Mouse (Mus musculus) thymus, adult 2 months (tissue): ENCODE results near the gene Zdhhc6.

Experiments
- CTCF ChIP-seq: fragments of 200-500 bp; IDR thresholded peaks from 2 replicates; pipeline ENCODE4 v1.5.1; 2012; ENCODE audit warnings: mild to moderate bottlenecking, control low read depth, low read length, moderate library complexity, borderline replicate concordance; ENCODE audit not compliant: control insufficient read depth, poor library complexity, insufficient read depth; ENCODE audit errors: extremely low read depth
- POLR2A ChIP-seq: fragments of 200-500 bp; IDR thresholded peaks from 2 replicates; pipeline ENCODE4 v1.6.1; 2012; ENCODE audit warnings: mild to moderate bottlenecking, low read length, control low read depth, moderate library complexity; ENCODE audit not compliant: control insufficient read depth, poor library complexity, insufficient read depth; ENCODE audit errors: extremely low read depth

DNA sequence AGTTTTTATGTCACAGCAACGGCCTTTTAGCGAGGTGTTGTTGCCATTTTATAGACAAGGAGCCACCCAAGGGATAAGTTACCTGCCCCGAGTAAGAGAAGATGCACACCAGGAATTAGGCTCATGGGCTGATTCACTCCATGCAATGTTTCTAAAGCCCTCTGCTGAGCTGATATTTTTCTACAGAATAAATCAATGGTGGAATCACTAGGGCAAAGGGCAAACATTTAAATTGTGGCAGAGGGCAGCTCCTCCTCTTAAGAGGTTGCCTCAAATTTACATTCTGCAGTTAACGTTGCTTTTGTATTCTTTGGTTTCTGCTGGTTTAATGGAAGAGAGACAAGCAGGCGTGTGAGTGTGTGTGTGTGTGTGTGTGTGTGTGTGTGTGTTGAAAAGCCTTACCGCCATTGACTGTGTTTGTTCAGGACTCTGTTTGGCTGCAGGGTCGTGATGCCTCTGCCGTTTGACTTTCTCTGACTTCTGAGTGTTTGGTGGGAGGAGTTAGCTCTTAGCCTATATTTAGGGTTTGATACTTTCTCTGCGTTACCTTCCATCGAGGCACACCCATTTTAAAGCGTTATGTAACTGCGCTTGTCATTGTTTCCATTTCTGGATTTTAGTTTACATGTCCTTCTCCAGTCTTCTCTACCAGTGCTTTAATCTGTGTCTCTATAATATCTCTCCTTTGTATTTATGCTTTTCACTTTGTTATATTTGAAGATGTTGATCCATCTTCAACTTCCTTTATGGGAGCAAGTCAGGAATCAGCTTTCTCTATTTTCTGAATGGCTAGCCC lies 55.2 kb downstream of the Zdhhc6 start:
- no peak for TF ChIP-seq CTCF
- no peak for TF ChIP-seq POLR2A
